Mouse (Mus musculus): Measurements from ENCODE around the gene Mlh3.

Gene Mlh3

GRCm38 (mm10) chr12:85227876-85228599 lies 42.4 kb downstream of the Mlh3 start:
- DNase-seq (ENCODE audit: low read depth), result no peak

- DNase-seq (ENCODE audit: low read depth), result no peak
Observed at GRCm38 (mm10) chr12:85227227-85227626, 43.2 kb downstream of the Mlh3 start.

GRCm38 (mm10) chr12:85219905-85220290 lies 50.5 kb downstream of the Mlh3 start:
- no peak for DNase-seq (ENCODE audit: low read depth)

GRCm38 (mm10) chr12:85219236-85219904 lies 51.0 kb downstream of the Mlh3 start, which contains the start of gene Eif2b2:
TSS of gene Eif2b2 (plus strand) at chr12:85219481.
- peak; percentile 98 for DNase-seq (ENCODE audit: low read depth)

- DNase-seq (ENCODE audit: low read depth), result no peak
Observed at GRCm38 (mm10) chr12:85217733-85218310, 52.6 kb downstream of the Mlh3 start.

- no peak for DNase-seq (ENCODE audit: low read depth)
Observed at GRCm38 (mm10) chr12:85215031-85215430, 55.4 kb downstream of the Mlh3 start.

GRCm38 (mm10) chr12:85208687-85209199 lies 61.7 kb downstream of the Mlh3 start:
- DNase-seq (ENCODE audit: low read depth), result no peak

GRCm38 (mm10) chr12:85205425-85205824 lies 65.0 kb downstream of the Mlh3 start:
- no peak for DNase-seq (ENCODE audit: low read depth)

GRCm38 (mm10) chr12:85204105-85204504 lies 66.3 kb downstream of the Mlh3 start:
- no peak for DNase-seq (ENCODE audit: low read depth)

GRCm38 (mm10) chr12:85203699-85204098 lies 66.7 kb downstream of the Mlh3 start:
- DNase-seq (ENCODE audit: low read depth), result no peak

GRCm38 (mm10) chr12:85202191-85202590 lies 68.2 kb downstream of the Mlh3 start:
- no peak for DNase-seq (ENCODE audit: low read depth)

- DNase-seq (ENCODE audit: low read depth), result no peak
Observed at GRCm38 (mm10) chr12:85201830-85202147, 68.6 kb downstream of the Mlh3 start.

GRCm38 (mm10) chr12:85200929-85201829 lies 69.2 kb downstream of the Mlh3 start:
- DNase-seq (ENCODE audit: low read depth), result peak; percentile 69

GRCm38 (mm10) chr12:85199954-85200353 lies 70.4 kb downstream of the Mlh3 start:
- no peak for DNase-seq (ENCODE audit: low read depth)

GRCm38 (mm10) chr12:85197936-85198335 lies 72.5 kb downstream of the Mlh3 start:
- DNase-seq (ENCODE audit: low read depth), result no peak

GRCm38 (mm10) chr12:85197371-85197770 lies 73.0 kb downstream of the Mlh3 start:
- no peak for DNase-seq (ENCODE audit: low read depth)

GRCm38 (mm10) chr12:85196191-85196590 lies 74.2 kb downstream of the Mlh3 start:
- no peak for DNase-seq (ENCODE audit: low read depth)

GRCm38 (mm10) chr12:85195086-85195485 lies 75.3 kb downstream of the Mlh3 start:
- DNase-seq (ENCODE audit: low read depth), result no peak

- no peak for DNase-seq (ENCODE audit: low read depth)
Observed at GRCm38 (mm10) chr12:85194623-85195018, 75.8 kb downstream of the Mlh3 start.

GRCm38 (mm10) chr12:85193923-85194622 lies 76.3 kb downstream of the Mlh3 start:
- DNase-seq (ENCODE audit: low read depth), result no peak

GRCm38 (mm10) chr12:85193146-85193545 lies 77.3 kb downstream of the Mlh3 start:
- DNase-seq (ENCODE audit: low read depth), result no peak

All from fibroblast of lung, adult 2 months (primary cell).